Mouse (Mus musculus): ENCODE results near the gene Sh3bgrl2.

Sh3bgrl2 gene

DNA sequence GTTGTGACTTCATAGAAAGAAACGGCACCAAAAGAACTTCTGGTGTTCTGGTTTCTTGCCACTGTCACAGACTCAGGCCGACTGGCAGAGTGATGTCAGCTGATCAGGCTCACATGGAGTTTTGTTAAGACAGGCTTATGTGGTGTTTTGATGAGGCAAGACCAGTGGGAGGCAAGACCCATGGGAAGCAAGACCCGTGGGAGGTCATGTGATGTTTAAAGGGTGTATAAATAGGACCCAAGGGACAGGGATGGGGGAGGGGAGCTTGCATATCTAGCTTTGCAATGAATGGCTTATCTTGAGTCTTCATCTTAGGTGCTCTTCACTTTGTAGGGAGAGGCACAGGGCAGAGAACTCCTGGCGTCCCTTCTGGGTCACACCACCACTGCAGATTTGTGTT lies 118.9 kb downstream of the Sh3bgrl2 start:
- DNase-seq (ENCODE audit: low read depth, low spot score), result no peak

DNA sequence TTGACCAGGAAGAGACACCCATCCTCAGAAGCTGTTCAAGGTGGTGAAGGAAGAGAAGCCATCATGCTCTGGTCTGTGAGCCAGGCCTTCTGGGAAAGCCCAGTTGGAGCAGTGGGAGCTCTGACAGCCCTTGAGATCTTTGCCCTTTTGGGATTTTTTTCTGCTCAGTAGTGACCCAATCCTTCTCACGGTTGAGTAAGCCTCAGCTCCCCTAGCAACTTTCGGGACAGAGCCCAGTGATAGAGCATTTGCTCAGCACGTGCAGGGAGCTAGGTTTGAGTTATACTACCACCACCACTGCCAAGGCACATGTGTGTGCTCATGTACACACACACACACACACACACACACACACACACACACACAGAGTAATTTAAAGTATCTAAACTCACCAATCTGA lies 131.5 kb downstream of the Sh3bgrl2 start:
- no peak for DNase-seq (ENCODE audit: low read depth, low spot score)

DNA sequence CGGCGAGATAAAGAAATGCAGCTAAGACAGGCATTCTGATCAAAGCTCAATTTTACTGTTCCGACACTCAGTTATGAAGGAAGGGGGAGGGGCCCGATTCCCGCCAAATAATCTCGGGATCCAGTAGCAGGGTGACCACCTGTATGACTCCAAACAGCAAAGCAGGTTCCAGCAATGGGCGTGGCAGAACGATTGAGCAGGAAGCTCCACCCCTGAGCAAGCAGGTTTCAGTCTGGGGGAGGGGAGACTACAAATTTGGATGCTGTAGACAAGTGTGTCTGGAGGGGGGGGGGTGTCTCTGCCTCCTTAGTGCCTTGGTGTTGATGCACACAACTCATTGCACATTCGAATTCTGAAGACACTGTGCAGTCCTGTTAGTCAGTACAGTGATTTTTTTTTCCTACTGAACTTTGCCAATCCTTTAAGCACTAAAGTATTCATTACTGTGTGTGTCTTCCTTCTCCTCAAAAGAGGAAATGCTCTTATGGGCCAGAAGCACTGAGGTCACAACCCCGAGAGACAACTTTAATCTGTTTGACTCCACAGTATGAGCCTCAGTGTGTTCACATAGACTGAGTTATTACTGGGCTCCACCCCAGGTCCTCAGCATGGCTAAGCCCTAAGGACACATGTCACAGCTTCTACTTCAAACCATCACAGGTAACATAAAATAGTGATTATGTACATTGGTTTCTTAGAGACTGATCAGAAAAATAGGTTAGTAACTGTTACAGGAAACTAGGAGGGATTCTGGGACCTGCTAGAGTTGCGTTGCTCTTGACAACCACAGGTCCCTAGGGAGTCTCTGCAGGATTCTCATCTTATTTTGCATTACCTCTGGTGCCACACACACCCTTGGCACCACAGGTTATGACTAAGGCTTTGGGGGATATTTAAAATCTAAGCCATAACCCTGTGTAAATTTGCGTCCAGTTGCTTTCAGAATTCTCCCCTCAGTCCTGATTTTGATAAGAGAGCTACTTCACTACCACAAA lies 133.8 kb downstream of the Sh3bgrl2 start:
- no peak for DNase-seq (ENCODE audit: low read depth, low spot score)

DNA sequence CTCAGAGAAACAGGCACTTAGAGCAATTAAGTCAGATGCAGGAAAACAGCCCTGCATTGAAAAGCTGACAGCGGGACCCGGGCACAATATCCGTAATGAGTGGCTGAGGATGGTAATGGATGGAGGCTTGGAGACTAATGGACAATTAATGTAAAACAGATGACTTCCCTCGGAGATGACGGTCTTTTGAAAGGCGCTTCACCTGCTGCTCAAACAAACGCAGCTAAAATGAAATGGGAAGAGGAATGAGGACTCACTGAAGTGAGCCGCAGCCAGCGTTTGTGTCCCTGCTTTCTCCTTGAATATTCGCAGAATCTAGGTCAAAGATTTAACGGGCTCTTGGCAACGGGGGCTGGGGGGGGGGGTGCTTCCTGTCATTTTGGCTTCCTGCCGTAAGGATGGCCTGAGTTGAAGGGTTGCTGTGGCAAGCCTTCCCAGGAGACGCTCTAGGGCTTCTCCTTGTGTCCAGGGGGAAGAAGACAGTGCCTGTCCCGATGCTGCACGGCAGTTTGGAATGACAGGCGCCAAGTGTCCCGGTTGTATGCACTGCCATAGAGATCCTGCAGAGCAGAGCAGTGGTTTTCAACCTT lies 138.5 kb downstream of the Sh3bgrl2 start:
- DNase-seq (ENCODE audit: low read depth, low spot score), result no peak

DNA sequence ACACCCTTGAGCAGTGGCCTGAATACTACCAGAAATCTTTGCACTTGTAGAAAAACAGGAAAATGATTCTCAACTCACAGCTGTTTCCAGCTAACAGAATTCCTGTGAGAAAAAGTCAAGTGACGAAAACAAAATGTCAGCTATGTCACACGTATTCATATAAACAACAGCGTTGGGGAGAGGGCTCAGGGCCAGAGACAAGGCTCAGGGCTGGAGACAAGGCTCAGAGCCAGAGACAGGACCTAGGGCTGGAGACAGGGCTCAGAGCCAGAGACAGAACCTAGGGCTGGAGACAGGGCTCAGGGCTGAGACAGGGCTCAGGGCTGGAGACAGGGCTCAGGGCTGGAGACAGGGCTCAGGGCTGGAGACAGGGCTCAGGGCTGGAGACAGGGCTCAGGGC lies 139.8 kb downstream of the Sh3bgrl2 start:
- DNase-seq (ENCODE audit: low read depth, low spot score), result no peak

Data from embryo, embryonic 11.5 days (tissue).